Mouse (Mus musculus) lung, postnatal 0 days (tissue): ENCODE measurements at regions not wholly inside any gene's neighbourhood (a gene's known extent, or its start where the extent isn't known, plus 50 kb on each side); places are given as distances from the start of the nearest gene placed in this dataset.

Experiments
- ATAC-seq: fragments of 200-750 bp; cut with Nextera tagmentation; 2 replicates; pipeline ENCODE4 v1.8.0; 2017; ENCODE audit warnings: moderate library complexity
- DNase-seq: peaks from one replicate; pipeline ENCODE4 v3.0.0-alpha.2; 2016; ENCODE audit warnings: low spot score
- H3K27ac ChIP-seq: fragments of 300-500 bp; sonication (generic); 2 replicates; pipeline ENCODE4 v1.5.1; 2014; ENCODE audit warnings: antibody characterized with exemption, mild to moderate bottlenecking, low read length, mixed read lengths
- H3K27me3 ChIP-seq: fragments of 300-500 bp; sonication (generic); replicated peaks from 2 replicates; pipeline ENCODE4 v1.6.1; 2014; ENCODE audit warnings: low read length, mixed read lengths; ENCODE audit not compliant: insufficient read depth
- H3K36me3 ChIP-seq: fragments of 300-500 bp; sonication (generic); 2 replicates; pipeline ENCODE4 v1.6.1; 2014; ENCODE audit warnings: low read length, mixed read lengths; ENCODE audit not compliant: insufficient read depth
- H3K4me1 ChIP-seq: fragments of 300-500 bp; sonication (generic); 2 replicates; pipeline ENCODE4 v1.6.1; 2014; ENCODE audit warnings: antibody characterized with exemption, low read depth, low read length, mixed read lengths; ENCODE audit not compliant: insufficient read depth
- H3K4me2 ChIP-seq: fragments of 300-500 bp; sonication (generic); replicated peaks from 2 replicates; pipeline ENCODE4 v1.6.1; 2014; ENCODE audit warnings: low read depth, mild to moderate bottlenecking, low read length, moderate library complexity, mixed read lengths
- H3K4me3 ChIP-seq: fragments of 300-500 bp; sonication (generic); 2 replicates; pipeline ENCODE4 v1.5.1; 2014; ENCODE audit warnings: low read depth, low read length
- H3K9ac ChIP-seq: fragments of 300-500 bp; sonication (generic); replicated peaks from 2 replicates; pipeline ENCODE4 v1.6.1; 2014; ENCODE audit warnings: low read depth, mild to moderate bottlenecking
- H3K9me3 ChIP-seq: fragments of 300-500 bp; sonication (generic); 2 replicates; pipeline ENCODE4 v1.6.1; 2016; ENCODE audit warnings: low read length, mixed read lengths
- CTCF ChIP-seq: IDR thresholded peaks from 2 replicates; pipeline ENCODE4 v1.5.1; 2016; ENCODE audit warnings: antibody characterized with exemption, mild to moderate bottlenecking
- EP300 ChIP-seq: IDR thresholded peaks from 2 replicates; pipeline ENCODE4 v1.6.1; 2016; ENCODE audit warnings: antibody characterized with exemption, mild to moderate bottlenecking, control low read depth
- WGBS: fragments of 180-500 bp; shearing (Covaris S2); extraction: QIAGEN DNeasy Blood & Tissue Kit; methylation state at CpG from one replicate; pipeline ENCODE4 v1.1.7; 2014; 5-methylcytosine and 5-hydroxymethylcytosine counted together

DNA sequence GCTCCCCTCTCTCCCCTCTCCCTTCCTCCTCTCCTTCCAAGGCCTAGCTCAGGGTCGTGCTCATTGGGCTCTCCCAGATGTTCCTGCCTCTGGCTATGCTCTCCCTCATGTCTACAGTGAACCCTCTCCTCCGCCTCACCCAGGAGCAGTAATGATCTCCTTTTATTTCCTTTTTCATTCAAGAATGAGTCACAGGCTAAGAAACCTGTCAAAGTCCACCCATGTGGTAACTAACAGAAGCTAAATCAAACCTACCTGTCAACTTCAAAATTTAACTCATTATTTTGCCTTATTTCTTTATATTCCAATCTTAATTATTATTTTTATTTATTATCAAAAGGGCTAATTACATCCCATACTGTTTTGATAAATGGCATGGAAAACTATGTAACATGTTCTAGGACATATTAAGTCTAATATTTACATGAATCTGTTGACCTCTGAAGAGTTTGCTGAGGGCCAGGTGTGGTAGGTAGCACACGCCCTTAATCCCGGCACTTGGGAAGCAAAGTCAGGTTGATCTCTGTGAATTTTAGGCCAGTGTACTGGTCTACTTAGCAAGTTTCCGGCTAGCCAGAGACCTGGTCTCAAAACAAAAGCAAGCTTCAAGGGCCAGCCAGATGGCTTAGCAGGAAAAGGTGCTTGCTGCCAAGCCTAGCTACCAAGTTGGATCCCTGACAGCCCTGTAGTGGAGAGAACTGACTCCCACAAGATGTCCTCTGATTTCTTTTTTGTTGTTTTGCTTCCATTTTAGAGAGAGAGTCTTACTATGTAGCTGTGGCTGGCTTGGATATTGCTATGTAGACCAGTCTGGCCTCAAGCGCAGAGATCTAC is 51.9 kb upstream of the Slc16a1 start:
- no peaks in the 10 kb centered on the region for H3K36me3 ChIP-seq
- no peak for TF ChIP-seq CTCF
- no peak for TF ChIP-seq EP300
- WGBS = 71% methylated on average over 6 of the region's 6 CpGs
- no peak overlapping the region for H3K4me2 ChIP-seq
- no peaks in the 10 kb centered on the region for H3K9me3 ChIP-seq
- H3K27ac ChIP-seq = no peak overlapping the region
- DNase-seq (no peak), ATAC-seq (no peak)
- no peak overlapping the region for H3K9ac ChIP-seq
- H3K4me1 ChIP-seq = no peaks in the 10 kb centered on the region
- H3K27me3 ChIP-seq = no peaks in the 10 kb centered on the region
- H3K4me3 ChIP-seq = no peak overlapping the region

DNA sequence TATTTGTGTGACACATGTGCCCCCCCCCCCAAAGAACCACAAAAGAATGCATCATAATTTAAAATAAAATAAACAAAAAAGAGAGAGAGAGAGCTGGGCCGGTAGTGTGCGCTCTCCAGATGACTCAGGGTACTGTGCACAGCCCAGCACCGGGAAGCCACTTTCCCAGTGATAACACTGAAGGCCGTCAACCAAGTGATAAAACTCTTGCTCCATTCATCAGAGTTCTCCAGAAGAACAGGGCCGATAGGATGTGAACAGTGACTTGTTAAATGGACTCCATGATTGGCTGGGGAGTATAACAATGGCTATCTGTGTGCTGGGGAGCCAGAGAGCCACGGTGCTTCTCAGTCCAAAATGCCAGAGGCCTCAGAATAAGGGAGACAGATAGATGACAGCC is 53.2 kb upstream of the Slc16a1 start:
- Histone ChIP-seq H3K4me2 (no peak overlapping the region), H3K4me1 (no peaks in the 10 kb centered on the region), H3K27ac (no peak overlapping the region), H3K4me3 (no peak overlapping the region), H3K9ac (no peak overlapping the region), H3K36me3 (no peaks in the 10 kb centered on the region), H3K9me3 (no peaks in the 10 kb centered on the region), H3K27me3 (no peaks in the 10 kb centered on the region)
- ATAC-seq (no peak), DNase-seq (no peak)
- WGBS = 41% methylated on average over 6 of the region's 6 CpGs
- TF ChIP-seq EP300 (no peak), CTCF (no peak)

DNA sequence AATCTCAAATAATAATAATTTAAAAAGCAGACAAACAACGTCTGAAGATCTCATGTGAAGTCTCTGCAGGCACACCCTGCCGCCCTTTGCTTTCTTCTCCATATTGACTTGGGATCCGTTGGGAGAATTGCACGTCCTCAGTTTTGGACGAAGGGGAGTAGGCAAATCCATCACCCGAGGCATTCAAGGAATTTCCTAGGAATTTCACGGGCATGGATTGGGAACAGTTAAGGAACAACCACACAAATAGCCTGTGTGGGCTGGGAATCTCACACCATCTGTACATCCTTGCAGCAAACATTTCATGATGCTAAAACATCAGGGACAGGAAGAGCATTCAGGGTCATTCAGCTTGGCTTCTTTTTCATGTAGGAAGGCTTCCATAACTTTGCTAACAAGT is 55.2 kb upstream of the Slc16a1 start:
- TF ChIP-seq EP300 = no peak
- Histone ChIP-seq H3K36me3 (no peaks in the 10 kb centered on the region), H3K27me3 (no peaks in the 10 kb centered on the region), H3K4me2 (no peak overlapping the region), H3K4me3 (no peak overlapping the region), H3K27ac (no peak overlapping the region), H3K4me1 (no peaks in the 10 kb centered on the region), H3K9ac (no peak overlapping the region), H3K9me3 (no peaks in the 10 kb centered on the region)
- DNase-seq = no peak
- WGBS = 39% methylated on average over 7 of the region's 7 CpGs
- no peak for ATAC-seq

GRCm38 (mm10) chr3:104582521-104582920 is 55.9 kb upstream of the Slc16a1 start:
- Histone ChIP-seq H3K4me1 (no peaks in the 10 kb centered on the region), H3K9me3 (no peaks in the 10 kb centered on the region), H3K27ac (no peak overlapping the region), H3K9ac (no peak overlapping the region), H3K27me3 (no peaks in the 10 kb centered on the region), H3K36me3 (no peaks in the 10 kb centered on the region), H3K4me2 (no peak overlapping the region), H3K4me3 (no peak overlapping the region)
- WGBS = 86% methylated on average over 10 of the region's 10 CpGs
- DNase-seq (no peak), ATAC-seq (no peak)
- TF ChIP-seq EP300 (no peak), CTCF (no peak)

GRCm38 (mm10) chr3:104579186-104579585 is 59.3 kb upstream of the Slc16a1 start:
- 66% methylated on average over 4 of the region's 4 CpGs for WGBS
- no peak for TF ChIP-seq EP300
- TF ChIP-seq CTCF = no peak
- Histone ChIP-seq H3K36me3 (no peaks in the 10 kb centered on the region), H3K9ac (no peak overlapping the region), H3K27ac (no peak overlapping the region), H3K27me3 (no peaks in the 10 kb centered on the region), H3K4me1 (no peaks in the 10 kb centered on the region), H3K4me2 (no peak overlapping the region), H3K9me3 (no peaks in the 10 kb centered on the region), H3K4me3 (no peak overlapping the region)
- DNase-seq (no peak), ATAC-seq (no peak)

DNA sequence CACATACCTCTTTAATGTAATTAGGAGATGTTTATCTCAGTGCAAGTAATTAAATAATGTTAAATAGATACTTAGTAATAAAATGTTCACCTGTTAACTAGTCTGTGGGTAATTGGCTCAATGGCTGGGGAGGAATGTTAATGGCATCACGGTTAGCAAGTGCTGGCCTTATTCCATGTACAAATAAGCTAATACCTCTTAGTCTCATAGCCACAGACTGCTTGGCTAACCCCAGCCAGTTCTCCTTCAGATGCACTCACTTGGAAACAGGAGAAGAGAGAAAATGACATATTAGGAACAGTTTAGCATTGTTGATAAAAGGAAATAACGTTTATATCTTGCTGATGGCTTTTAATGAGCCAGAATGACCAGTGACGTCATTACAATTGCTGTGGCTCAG is 60.1 kb upstream of the Slc16a1 start:
- Histone ChIP-seq H3K27ac (no peak overlapping the region), H3K4me3 (no peak overlapping the region), H3K36me3 (no peaks in the 10 kb centered on the region), H3K9ac (no peak overlapping the region), H3K9me3 (no peaks in the 10 kb centered on the region), H3K4me1 (no peaks in the 10 kb centered on the region), H3K4me2 (no peak overlapping the region), H3K27me3 (no peaks in the 10 kb centered on the region)
- DNase-seq (no peak), ATAC-seq (no peak)
- TF ChIP-seq CTCF (no peak), EP300 (no peak)
- WGBS = 20% methylated on average over 3 of the region's 3 CpGs
